Mouse (Mus musculus): Measurements from ENCODE around the gene Cyp2a22. TPM values are rescaled to one million over a fixed set of nuclear protein-coding genes. Genes with fewer than 3 reads are reported as not detected.
"Not testable (repeated sequence)": the region's sequence is repeated elsewhere in the genome, so short reads cannot be mapped to it uniquely, and the experiment has no call there.

Gene Cyp2a22
- not detected in 2 replicates for polyA plus RNA-seq (2014; fragmentation: Nextera tagmentation; extraction: Ambion mirVana)

GRCm38 (mm10) chr7:26939262-26939661, at the start of gene Cyp2a22:
Cyp2a22 (minus strand) TSS chr7:26939384.
- Histone ChIP-seq H3K36me3 (ENCODE audit: control insufficient read depth, insufficient read depth, low read length) (no peaks in the 10 kb centered on the region), H3K27me3 (ENCODE audit: control insufficient read depth, insufficient read depth, low read length) (no peaks in the 10 kb centered on the region), H3K9me3 (replicated peaks; ENCODE audit: control insufficient read depth, low read length) (no peaks in the 10 kb centered on the region; the same call in 1 of the 2 replicates), H3K9ac (ENCODE audit: low read depth, low read length) (no peak within 1 kb of the TSS), H3K27ac (ENCODE audit: low read depth, low read length) (no peak within 1 kb of the TSS), H3K4me2 (no peak within 1 kb of the TSS), H3K4me1 (ENCODE audit: control insufficient read depth, insufficient read depth, low read length) (no peaks in the 10 kb centered on the region), H3K4me3 (ENCODE audit: low read depth, low read length) (no peak within 1 kb of the TSS)
- WGBS (ENCODE audit: insufficient replicate concordance) = 70% methylated on average over 4 of the region's 4 CpGs
- no peak for ATAC-seq (replicated peaks; ENCODE audit: insufficient number of reproducible peaks, low FRiP score, low TSS enrichment)

GRCm38 (mm10) chr7:26983151-26983550, 44.0 kb upstream of the Cyp2a22 start:
- not testable (repeated sequence) for H3K27ac ChIP-seq (ENCODE audit: low read depth, low read length); H3K4me3 ChIP-seq (ENCODE audit: low read depth, low read length); H3K4me2 ChIP-seq; H3K27me3 ChIP-seq (ENCODE audit: control insufficient read depth, insufficient read depth, low read length); H3K36me3 ChIP-seq (ENCODE audit: control insufficient read depth, insufficient read depth, low read length); ATAC-seq (replicated peaks; ENCODE audit: insufficient number of reproducible peaks, low FRiP score, low TSS enrichment); H3K9ac ChIP-seq (ENCODE audit: low read depth, low read length); H3K9me3 ChIP-seq (replicated peaks; ENCODE audit: control insufficient read depth, low read length); H3K4me1 ChIP-seq (ENCODE audit: control insufficient read depth, insufficient read depth, low read length)
- WGBS (ENCODE audit: insufficient replicate concordance) = 45% methylated on average over 1 of the region's 1 CpGs

GRCm38 (mm10) chr7:26982551-26982950, 43.4 kb upstream of the Cyp2a22 start:
- Histone ChIP-seq H3K36me3 (ENCODE audit: control insufficient read depth, insufficient read depth, low read length) (no peaks in the 10 kb centered on the region), H3K4me1 (ENCODE audit: control insufficient read depth, insufficient read depth, low read length) (no peaks in the 10 kb centered on the region), H3K9me3 (replicated peaks; ENCODE audit: control insufficient read depth, low read length) (no peaks in the 10 kb centered on the region), H3K9ac (ENCODE audit: low read depth, low read length) (no peak overlapping the region), H3K4me2 (no peak overlapping the region), H3K27ac (ENCODE audit: low read depth, low read length) (no peak overlapping the region), H3K4me3 (ENCODE audit: low read depth, low read length) (no peak overlapping the region), H3K27me3 (ENCODE audit: control insufficient read depth, insufficient read depth, low read length) (no peaks in the 10 kb centered on the region)
- ATAC-seq (replicated peaks; ENCODE audit: insufficient number of reproducible peaks, low FRiP score, low TSS enrichment) = no peak
- WGBS (ENCODE audit: insufficient replicate concordance) = 34% methylated on average over 1 of the region's 1 CpGs

GRCm38 (mm10) chr7:26981937-26982336, 42.8 kb upstream of the Cyp2a22 start:
- not testable (repeated sequence) for H3K9ac ChIP-seq (ENCODE audit: low read depth, low read length); H3K4me3 ChIP-seq (ENCODE audit: low read depth, low read length); H3K36me3 ChIP-seq (ENCODE audit: control insufficient read depth, insufficient read depth, low read length); H3K4me1 ChIP-seq (ENCODE audit: control insufficient read depth, insufficient read depth, low read length); H3K9me3 ChIP-seq (replicated peaks; ENCODE audit: control insufficient read depth, low read length); H3K4me2 ChIP-seq; ATAC-seq (replicated peaks; ENCODE audit: insufficient number of reproducible peaks, low FRiP score, low TSS enrichment); H3K27ac ChIP-seq (ENCODE audit: low read depth, low read length); H3K27me3 ChIP-seq (ENCODE audit: control insufficient read depth, insufficient read depth, low read length)
- WGBS (ENCODE audit: insufficient replicate concordance) = 73% methylated on average over 1 of the region's 1 CpGs

GRCm38 (mm10) chr7:26981464-26981863, 42.3 kb upstream of the Cyp2a22 start:
- H3K9me3 ChIP-seq (replicated peaks; ENCODE audit: control insufficient read depth, low read length); H3K4me3 ChIP-seq (ENCODE audit: low read depth, low read length); H3K4me2 ChIP-seq; ATAC-seq (replicated peaks; ENCODE audit: insufficient number of reproducible peaks, low FRiP score, low TSS enrichment); H3K4me1 ChIP-seq (ENCODE audit: control insufficient read depth, insufficient read depth, low read length); H3K27me3 ChIP-seq (ENCODE audit: control insufficient read depth, insufficient read depth, low read length); H3K27ac ChIP-seq (ENCODE audit: low read depth, low read length); H3K9ac ChIP-seq (ENCODE audit: low read depth, low read length); H3K36me3 ChIP-seq (ENCODE audit: control insufficient read depth, insufficient read depth, low read length): not testable (repeated sequence)
- WGBS (ENCODE audit: insufficient replicate concordance) = 53% methylated on average over 2 of the region's 2 CpGs

- H3K27ac ChIP-seq (ENCODE audit: low read depth, low read length); H3K27me3 ChIP-seq (ENCODE audit: control insufficient read depth, insufficient read depth, low read length); H3K9ac ChIP-seq (ENCODE audit: low read depth, low read length); H3K9me3 ChIP-seq (replicated peaks; ENCODE audit: control insufficient read depth, low read length); H3K4me2 ChIP-seq; H3K4me1 ChIP-seq (ENCODE audit: control insufficient read depth, insufficient read depth, low read length); ATAC-seq (replicated peaks; ENCODE audit: insufficient number of reproducible peaks, low FRiP score, low TSS enrichment); H3K4me3 ChIP-seq (ENCODE audit: low read depth, low read length); H3K36me3 ChIP-seq (ENCODE audit: control insufficient read depth, insufficient read depth, low read length): not testable (repeated sequence)
- WGBS (ENCODE audit: insufficient replicate concordance) = 54% methylated on average over 1 of the region's 1 CpGs
These were observed 23.2 kb upstream of the Cyp2a22 start for GRCm38 (mm10) chr7:26962371-26962770.

GRCm38 (mm10) chr7:26953306-26953705, 14.1 kb upstream of the Cyp2a22 start:
- not testable (repeated sequence) for ATAC-seq (replicated peaks; ENCODE audit: insufficient number of reproducible peaks, low FRiP score, low TSS enrichment); H3K4me3 ChIP-seq (ENCODE audit: low read depth, low read length); H3K9ac ChIP-seq (ENCODE audit: low read depth, low read length)

GRCm38 (mm10) chr7:26952671-26953070, 13.5 kb upstream of the Cyp2a22 start:
- H3K4me3 ChIP-seq (ENCODE audit: low read depth, low read length) = not testable (repeated sequence)

More at GRCm38 (mm10) chr7:26953306-26953705, 14.1 kb upstream of the Cyp2a22 start:
- H3K36me3 ChIP-seq (ENCODE audit: control insufficient read depth, insufficient read depth, low read length); H3K27me3 ChIP-seq (ENCODE audit: control insufficient read depth, insufficient read depth, low read length); H3K4me2 ChIP-seq; H3K4me1 ChIP-seq (ENCODE audit: control insufficient read depth, insufficient read depth, low read length); H3K9me3 ChIP-seq (replicated peaks; ENCODE audit: control insufficient read depth, low read length); H3K27ac ChIP-seq (ENCODE audit: low read depth, low read length): not testable (repeated sequence)
- WGBS (ENCODE audit: insufficient replicate concordance) = 86% methylated on average over 2 of the region's 2 CpGs

GRCm38 (mm10) chr7:26941320-26941925, 2.2 kb upstream of the Cyp2a22 start:
- not testable (repeated sequence) for H3K27ac ChIP-seq (ENCODE audit: low read depth, low read length); H3K9me3 ChIP-seq (replicated peaks; ENCODE audit: control insufficient read depth, low read length); ATAC-seq (replicated peaks; ENCODE audit: insufficient number of reproducible peaks, low FRiP score, low TSS enrichment); H3K36me3 ChIP-seq (ENCODE audit: control insufficient read depth, insufficient read depth, low read length); H3K9ac ChIP-seq (ENCODE audit: low read depth, low read length); H3K4me1 ChIP-seq (ENCODE audit: control insufficient read depth, insufficient read depth, low read length); H3K4me2 ChIP-seq; H3K4me3 ChIP-seq (ENCODE audit: low read depth, low read length); H3K27me3 ChIP-seq (ENCODE audit: control insufficient read depth, insufficient read depth, low read length)
- 31% methylated on average over 2 of the region's 2 CpGs for WGBS (ENCODE audit: insufficient replicate concordance)

More at GRCm38 (mm10) chr7:26952671-26953070, 13.5 kb upstream of the Cyp2a22 start:
- ATAC-seq (replicated peaks; ENCODE audit: insufficient number of reproducible peaks, low FRiP score, low TSS enrichment); H3K27ac ChIP-seq (ENCODE audit: low read depth, low read length); H3K36me3 ChIP-seq (ENCODE audit: control insufficient read depth, insufficient read depth, low read length); H3K9me3 ChIP-seq (replicated peaks; ENCODE audit: control insufficient read depth, low read length); H3K9ac ChIP-seq (ENCODE audit: low read depth, low read length); H3K4me2 ChIP-seq; H3K4me1 ChIP-seq (ENCODE audit: control insufficient read depth, insufficient read depth, low read length); H3K27me3 ChIP-seq (ENCODE audit: control insufficient read depth, insufficient read depth, low read length): not testable (repeated sequence)
- 74% methylated on average over 3 of the region's 3 CpGs for WGBS (ENCODE audit: insufficient replicate concordance)
